Mouse (Mus musculus) lung, embryonic 14.5 days (tissue): ENCODE data around the gene Phtf2. TPM values are rescaled to one million over a fixed set of nuclear protein-coding genes. Genes with fewer than 3 reads are reported as not detected.
"Not testable (repeated sequence)": the region's sequence is repeated elsewhere in the genome, so short reads cannot be mapped to it uniquely, and the experiment has no call there.

Experiments used
- ATAC-seq: fragments of 200-750 bp; cut with Nextera tagmentation; 2 replicates; pipeline ENCODE4 v1.8.0; 2017; ENCODE audit warnings: mild to moderate bottlenecking, moderate TSS enrichment, moderate library complexity; ENCODE audit not compliant: insufficient read depth
- DNase-seq: peaks from one replicate; pipeline ENCODE4 v3.0.0-alpha.2; 2015
- H3K27ac ChIP-seq: fragments of 300-500 bp; sonication (generic); 2 replicates; pipeline ENCODE4 v1.5.1; 2014; ENCODE audit warnings: low read depth, mild to moderate bottlenecking, moderate library complexity
- H3K27me3 ChIP-seq: fragments of 300-500 bp; sonication (generic); 2 replicates; pipeline ENCODE4 v1.6.1; 2014; ENCODE audit warnings: low read length, control low read depth; ENCODE audit not compliant: insufficient read depth
- H3K36me3 ChIP-seq: fragments of 300-500 bp; sonication (generic); 2 replicates; pipeline ENCODE4 v1.6.1; 2014; ENCODE audit warnings: control low read depth; ENCODE audit not compliant: insufficient read depth
- H3K4me1 ChIP-seq: fragments of 300-500 bp; sonication (generic); 2 replicates; pipeline ENCODE4 v1.6.1; 2014; ENCODE audit warnings: antibody characterized with exemption, control low read depth; ENCODE audit not compliant: insufficient read depth
- H3K4me2 ChIP-seq: fragments of 300-500 bp; sonication (generic); 2 replicates; pipeline ENCODE4 v1.6.1; 2014; ENCODE audit warnings: mild to moderate bottlenecking
- H3K4me3 ChIP-seq: fragments of 300-500 bp; sonication (generic); 2 replicates; pipeline ENCODE4 v1.5.1; 2014; ENCODE audit warnings: low read depth, low read length
- H3K9ac ChIP-seq: fragments of 300-500 bp; sonication (generic); 2 replicates; pipeline ENCODE4 v1.6.1; 2014
- H3K9me3 ChIP-seq: fragments of 300-500 bp; sonication (generic); 2 replicates; pipeline ENCODE4 v1.6.1; 2016; ENCODE audit warnings: low read depth, low read length, control low read depth
- CTCF ChIP-seq: IDR thresholded peaks from 2 replicates; pipeline ENCODE4 v1.5.1; 2016; ENCODE audit warnings: antibody characterized with exemption, low read depth
- WGBS: fragments of 180-500 bp; shearing (Covaris S2); extraction: QIAGEN DNeasy Blood & Tissue Kit; methylation state at CpG from one replicate; pipeline ENCODE4 v1.1.7; 2014; 5-methylcytosine and 5-hydroxymethylcytosine counted together
- polyA plus RNA-seq: library from polyadenylated mRNA; unstranded; fragments of >200 nt; fragmentation: Nextera tagmentation; extraction: Ambion mirVana; gene quantifications from 2 replicates; pipeline ENCODE4 v1.2.1, GENCODE M21; 2014

Gene Phtf2
- polyA plus RNA-seq, 1 experiment from 2014 or later = 12.4 TPM

- peak; percentile 62 for TF ChIP-seq CTCF
- 59% methylated on average over 3 of the region's 3 CpGs for WGBS
Observed at GRCm38 (mm10) chr5:20773341-20773740, 108.6 kb downstream of the Phtf2 start.

GRCm38 (mm10) chr5:20765365-20765920 is 116.5 kb downstream of the Phtf2 start:
- Histone ChIP-seq H3K9me3 (no peaks in the 10 kb centered on the region), H3K4me2 (no peak overlapping the region), H3K4me1 (no peaks in the 10 kb centered on the region), H3K27ac (no peak overlapping the region), H3K36me3 (peaks cover 3% of the 10 kb centered on the region; the same call in 1 of the 2 replicates), H3K27me3 (no peaks in the 10 kb centered on the region), H3K9ac (no peak overlapping the region), H3K4me3 (no peak overlapping the region)
- ATAC-seq = no peak
- no peak for TF ChIP-seq CTCF
- WGBS = 87% methylated on average over 7 of the region's 7 CpGs
- DNase-seq = no peak

More at GRCm38 (mm10) chr5:20773341-20773740, 108.6 kb downstream of the Phtf2 start:
- peak; percentile 14; the same call in 1 of the 2 replicates for ATAC-seq
- no peak overlapping the region for H3K4me3 ChIP-seq
- 0 out of 2 replicates have a peak, but pooled peaks cover 3% of the 10 kb centered on the region for H3K36me3 ChIP-seq
- no peaks in the 10 kb centered on the region for H3K9me3 ChIP-seq
- no peaks in the 10 kb centered on the region for H3K4me1 ChIP-seq
- H3K27me3 ChIP-seq = no peaks in the 10 kb centered on the region
- DNase-seq = peak; percentile 85
- no peak overlapping the region for H3K9ac ChIP-seq
- no peak overlapping the region for H3K27ac ChIP-seq
- H3K4me2 ChIP-seq = no peak overlapping the region

GRCm38 (mm10) chr5:20762441-20762840 is 119.5 kb downstream of the Phtf2 start:
- not testable (repeated sequence) for ATAC-seq
- WGBS = 92% methylated on average over 3 of the region's 3 CpGs

DNA sequence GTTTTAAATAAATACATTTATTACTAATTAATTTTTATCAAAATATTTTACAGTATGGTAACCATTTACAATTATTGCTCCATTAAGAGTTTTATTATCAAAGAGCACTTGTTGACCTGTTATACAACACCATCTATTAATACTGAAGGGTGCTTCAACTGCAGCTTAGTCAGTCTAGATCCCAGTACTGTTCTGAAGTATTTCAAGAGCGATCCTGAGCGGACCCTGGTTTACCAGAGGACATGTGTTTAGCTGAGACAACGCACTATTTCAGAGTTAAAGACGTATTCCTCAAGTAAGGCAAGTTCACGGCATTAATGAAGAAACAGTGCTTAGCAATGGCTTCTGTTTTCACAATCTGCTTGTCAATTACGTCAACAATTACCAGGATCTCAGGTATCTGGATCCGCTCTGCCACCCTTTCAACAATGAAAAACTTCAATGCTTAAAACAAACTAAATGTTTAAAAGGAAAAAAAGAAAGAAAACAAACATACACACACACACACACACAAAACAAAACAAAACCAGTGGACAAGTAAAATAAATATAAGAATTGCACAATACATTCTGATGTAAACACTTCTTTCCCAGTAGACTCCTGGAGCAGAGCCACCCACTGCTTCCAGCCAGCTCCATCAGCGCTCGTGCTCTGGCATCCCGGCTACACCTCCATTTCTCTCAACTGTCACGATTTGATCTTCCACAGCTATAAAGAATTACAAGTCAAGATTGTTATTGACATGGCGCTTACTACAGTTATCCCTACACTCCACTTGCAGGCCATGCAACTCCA is 121.4 kb downstream of the Phtf2 start:
- H3K27ac ChIP-seq = no peak overlapping the region
- no peaks in the 10 kb centered on the region for H3K4me1 ChIP-seq
- peak; percentile 34 for DNase-seq
- H3K27me3 ChIP-seq = no peaks in the 10 kb centered on the region
- H3K36me3 ChIP-seq = peaks cover 2% of the 10 kb centered on the region; the same call in 1 of the 2 replicates
- H3K4me3 ChIP-seq = no peak overlapping the region
- 81% methylated on average over 12 of the region's 12 CpGs for WGBS
- TF ChIP-seq CTCF = no peak
- no peak overlapping the region for H3K9ac ChIP-seq
- H3K9me3 ChIP-seq = no peaks in the 10 kb centered on the region
- no peak for ATAC-seq
- no peak overlapping the region for H3K4me2 ChIP-seq

More at GRCm38 (mm10) chr5:20762441-20762840, 119.5 kb downstream of the Phtf2 start:
- not testable (repeated sequence) for H3K9me3 ChIP-seq, H3K27me3 ChIP-seq, H3K9ac ChIP-seq, H3K4me3 ChIP-seq, H3K36me3 ChIP-seq, H3K4me2 ChIP-seq, H3K27ac ChIP-seq, DNase-seq, H3K4me1 ChIP-seq

GRCm38 (mm10) chr5:20759771-20760170 is 122.2 kb downstream of the Phtf2 start:
- WGBS = 66% methylated on average over 5 of the region's 5 CpGs
- no peak for ATAC-seq
- H3K9me3 ChIP-seq = no peaks in the 10 kb centered on the region

DNA sequence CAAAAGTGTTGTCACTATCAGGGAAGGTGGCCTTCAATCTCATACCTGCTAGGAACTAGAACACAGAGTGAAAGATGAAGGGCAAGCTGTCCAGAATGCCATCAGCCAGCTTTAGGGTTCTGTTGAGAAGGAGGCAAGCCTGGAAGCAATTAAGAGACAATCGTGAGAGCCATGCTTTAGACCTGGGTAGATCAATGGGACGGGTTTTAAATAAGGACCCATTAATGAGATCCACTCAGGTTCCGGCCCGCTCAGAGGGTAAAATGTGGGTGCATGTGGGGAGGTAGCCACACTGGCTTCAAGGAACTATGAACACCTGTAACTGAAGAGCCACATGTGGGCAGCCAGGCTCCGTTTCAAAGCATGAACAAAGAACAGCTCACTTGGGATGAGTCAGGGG is 128.0 kb downstream of the Phtf2 start:
- 80% methylated on average over 5 of the region's 5 CpGs for whole genome bisulfite sequencing
- TF ChIP-seq CTCF = no peak
- H3K4me1 ChIP-seq = no peaks in the 10 kb centered on the region
- ATAC-seq = no peak
- H3K9ac ChIP-seq = no peak overlapping the region
- H3K4me2 ChIP-seq = no peak overlapping the region
- H3K27ac ChIP-seq = no peak overlapping the region
- no peaks in the 10 kb centered on the region for H3K27me3 ChIP-seq
- no peak overlapping the region for H3K4me3 ChIP-seq
- no peak for DNase-seq
- no peaks in the 10 kb centered on the region for H3K9me3 ChIP-seq
- no peaks in the 10 kb centered on the region for H3K36me3 ChIP-seq

More at GRCm38 (mm10) chr5:20759771-20760170, 122.2 kb downstream of the Phtf2 start:
- H3K27ac ChIP-seq = no peak overlapping the region
- H3K9ac ChIP-seq = no peak overlapping the region
- H3K4me2 ChIP-seq = no peak overlapping the region
- no peaks in the 10 kb centered on the region; the same call in 1 of the 2 replicates for H3K36me3 ChIP-seq
- DNase-seq = no peak
- H3K27me3 ChIP-seq = no peaks in the 10 kb centered on the region
- H3K4me1 ChIP-seq = no peaks in the 10 kb centered on the region
- no peak for TF ChIP-seq CTCF
- no peak overlapping the region for H3K4me3 ChIP-seq

DNA sequence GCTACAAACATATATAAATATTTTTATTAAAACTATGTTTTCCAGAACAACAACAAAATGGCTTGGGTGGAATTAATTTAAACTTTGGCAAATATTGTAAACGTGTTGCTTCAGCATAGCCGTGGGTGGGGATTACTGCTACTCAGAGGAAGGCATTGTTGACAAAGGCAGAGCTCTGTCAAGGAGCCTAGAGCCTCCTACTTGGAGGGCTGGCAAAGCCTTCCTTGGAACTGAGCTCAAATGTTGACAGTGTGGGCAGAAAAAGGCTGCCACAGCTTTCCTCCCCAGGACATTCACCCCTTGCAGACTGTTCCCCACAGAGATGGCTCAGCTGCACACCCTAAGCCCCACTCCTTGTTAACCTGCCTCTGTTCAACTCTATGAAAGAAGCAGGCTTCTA is 128.8 kb downstream of the Phtf2 start:
- TF ChIP-seq CTCF = no peak
- Histone ChIP-seq H3K4me1 (no peaks in the 10 kb centered on the region), H3K36me3 (no peaks in the 10 kb centered on the region), H3K4me3 (no peak overlapping the region), H3K4me2 (no peak overlapping the region), H3K9me3 (no peaks in the 10 kb centered on the region), H3K9ac (no peak overlapping the region), H3K27ac (no peak overlapping the region), H3K27me3 (no peaks in the 10 kb centered on the region)
- peak; percentile 6 for DNase-seq
- WGBS = 31% methylated on average over 2 of the region's 2 CpGs
- ATAC-seq = no peak
